Mouse (Mus musculus) forebrain, embryonic 14.5 days (tissue): ENCODE results near the gene Arhgef17. TPM values are rescaled to one million over a fixed set of nuclear protein-coding genes. Genes with fewer than 3 reads are reported as not detected.

ENCODE experiments used
- ATAC-seq: fragments of 200-750 bp; cut with Nextera tagmentation; 2 replicates; pipeline ENCODE4 v1.8.0; 2017; ENCODE audit warnings: mild to moderate bottlenecking, moderate library complexity
- DNase-seq: peaks from one replicate; pipeline ENCODE4 v3.0.0-alpha.2; 2015; ENCODE audit warnings: low spot score
- H3K27ac ChIP-seq: fragments of 300-500 bp; sonication (generic); 2 replicates; pipeline ENCODE4 v1.5.1; 2014; ENCODE audit warnings: low read depth, mild to moderate bottlenecking, control low read depth, low read length, moderate library complexity
- H3K27me3 ChIP-seq: fragments of 300-500 bp; sonication (generic); replicated peaks from 2 replicates; pipeline ENCODE4 v1.6.1; 2014; ENCODE audit warnings: low read length, control low read depth, mixed read lengths; ENCODE audit not compliant: control insufficient read depth, insufficient read depth
- H3K36me3 ChIP-seq: fragments of 300-500 bp; sonication (generic); 2 replicates; pipeline ENCODE4 v1.6.1; 2014; ENCODE audit warnings: low read length, control low read depth; ENCODE audit not compliant: control insufficient read depth, insufficient read depth
- H3K4me1 ChIP-seq: fragments of 300-500 bp; sonication (generic); 2 replicates; pipeline ENCODE4 v1.6.1; 2014; ENCODE audit warnings: antibody characterized with exemption, low read length, control low read depth; ENCODE audit not compliant: control insufficient read depth, insufficient read depth
- H3K4me2 ChIP-seq: fragments of 300-500 bp; sonication (generic); 2 replicates; pipeline ENCODE4 v1.6.1; 2014; ENCODE audit warnings: mild to moderate bottlenecking, control low read depth, low read length
- H3K4me3 ChIP-seq: fragments of 300-500 bp; sonication (generic); 2 replicates; pipeline ENCODE4 v1.5.1; 2014; ENCODE audit warnings: low read depth, low read length, control low read depth
- H3K9ac ChIP-seq: fragments of 300-500 bp; sonication (generic); 2 replicates; pipeline ENCODE4 v1.6.1; 2014; ENCODE audit warnings: mild to moderate bottlenecking, low read length, control low read depth, moderate library complexity
- H3K9me3 ChIP-seq: fragments of 300-500 bp; sonication (generic); replicated peaks from 2 replicates; pipeline ENCODE4 v1.6.1; 2016; ENCODE audit warnings: low read length, control low read depth, mixed read lengths; ENCODE audit not compliant: control insufficient read depth
- WGBS: fragments of 180-500 bp; shearing (Covaris S2); extraction: QIAGEN DNeasy Blood & Tissue Kit; methylation state at CpG from one replicate; pipeline ENCODE4 v1.1.7; 2014; 5-methylcytosine and 5-hydroxymethylcytosine counted together
- polyA plus RNA-seq: library from polyadenylated mRNA; unstranded; fragments of >200 nt; fragmentation: Nextera tagmentation; extraction: Ambion mirVana; gene quantifications from 2 replicates; pipeline ENCODE4 v1.2.1, GENCODE M21; 2014

The Arhgef17 gene
- polyA plus RNA-seq, 1 experiment from 2014 or later, result 8.0 TPM

DNA sequence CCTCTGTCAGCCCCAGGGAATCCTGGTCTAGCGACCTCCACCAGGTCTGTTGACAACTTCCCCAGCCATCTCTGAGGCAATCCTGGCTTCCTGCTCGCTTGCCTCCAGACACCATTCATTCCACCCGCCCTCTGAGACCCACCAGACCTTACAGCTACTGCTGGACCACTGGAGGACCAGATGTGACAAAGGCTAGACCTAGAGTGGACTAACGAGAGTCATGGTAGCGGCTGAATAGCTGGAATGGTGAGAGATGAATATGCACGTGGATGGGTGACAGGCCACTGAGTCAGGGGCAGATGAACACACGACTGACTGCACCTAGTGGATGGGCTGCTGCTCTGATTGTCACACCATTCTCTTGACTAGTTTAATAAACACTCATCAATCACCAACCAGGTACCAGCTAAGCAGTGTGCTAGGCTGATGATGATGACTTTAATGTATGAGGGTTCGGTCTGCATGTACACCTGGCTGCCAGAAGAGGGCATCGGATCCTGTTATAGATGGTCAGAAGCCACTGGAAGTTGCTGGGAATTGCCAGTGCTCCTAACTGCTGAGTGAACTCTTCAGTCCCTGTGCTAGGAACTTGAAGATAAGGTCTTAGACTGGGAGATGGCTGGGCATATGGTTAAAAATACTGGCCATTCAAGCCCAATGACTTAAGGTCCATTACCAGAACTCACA lies 29.3 kb downstream of the Arhgef17 start:
- WGBS, result 79% methylated on average over 9 of the region's 9 CpGs
- H3K9ac ChIP-seq, result no peak overlapping the region
- no peak for DNase-seq
- no peak overlapping the region for H3K4me3 ChIP-seq
- H3K27ac ChIP-seq, result no peak overlapping the region
- no peaks in the 10 kb centered on the region for H3K4me1 ChIP-seq
- H3K4me2 ChIP-seq, result no peak overlapping the region
- no peaks in the 10 kb centered on the region for H3K27me3 ChIP-seq
- no peaks in the 10 kb centered on the region for H3K36me3 ChIP-seq
- no peaks in the 10 kb centered on the region for H3K9me3 ChIP-seq
- ATAC-seq, result no peak

- WGBS, result 66% methylated on average over 5 of the region's 5 CpGs
- peaks cover 12% of the 10 kb centered on the region for H3K4me1 ChIP-seq
- no peaks in the 10 kb centered on the region for H3K9me3 ChIP-seq
- DNase-seq, result no peak
- no peak overlapping the region for H3K27ac ChIP-seq
- no peak for ATAC-seq
- H3K36me3 ChIP-seq, result no peaks in the 10 kb centered on the region
- H3K4me2 ChIP-seq, result no peak overlapping the region
- H3K27me3 ChIP-seq, result no peaks in the 10 kb centered on the region
- H3K4me3 ChIP-seq, result no peak overlapping the region
- H3K9ac ChIP-seq, result no peak overlapping the region
These were observed 34.1 kb downstream of the Arhgef17 start for GRCm38 (mm10) chr7:100897828-100898227.

DNA sequence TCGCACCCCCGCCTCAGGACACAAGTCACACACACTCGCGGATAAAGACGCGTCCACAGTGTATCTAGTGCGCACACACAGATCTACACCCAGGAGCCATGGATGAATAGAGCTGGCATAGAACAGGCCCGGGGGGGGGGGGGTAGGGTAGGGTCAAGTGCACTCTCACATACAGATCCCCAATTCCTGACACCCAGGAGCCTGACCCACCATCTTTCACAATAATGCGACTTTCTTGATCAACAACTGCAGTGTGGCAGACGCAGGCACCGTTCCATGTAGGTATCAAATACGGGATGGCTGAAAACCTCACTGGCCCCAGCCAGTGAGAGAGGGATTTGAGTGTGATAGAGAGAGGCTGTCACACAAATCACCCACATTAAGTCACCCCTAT lies 37.1 kb downstream of the Arhgef17 start:
- Histone ChIP-seq H3K9me3 (no peaks in the 10 kb centered on the region), H3K4me1 (peaks cover 12% of the 10 kb centered on the region), H3K4me2 (peak overlapping the region; percentile 89), H3K27me3 (no peaks in the 10 kb centered on the region), H3K36me3 (peaks cover 5% of the 10 kb centered on the region), H3K9ac (peak overlapping the region; percentile 82), H3K27ac (no peak overlapping the region), H3K4me3 (peak overlapping the region; percentile 53)
- ATAC-seq (no peak; the same call in 1 of the 2 replicates), DNase-seq (no peak)
- WGBS, result 2% methylated on average over 12 of the region's 12 CpGs

- ATAC-seq, result peak; percentile 84
- peak overlapping the region; percentile 89 for H3K4me2 ChIP-seq
- H3K27ac ChIP-seq, result peak overlapping the region; percentile 36; the same call in 1 of the 2 replicates
- no peaks in the 10 kb centered on the region for H3K27me3 ChIP-seq
- H3K9ac ChIP-seq, result peak overlapping the region; percentile 82
- 3% methylated on average over 49 of the region's 53 CpGs for WGBS
- no peaks in the 10 kb centered on the region for H3K9me3 ChIP-seq
- peaks cover 11% of the 10 kb centered on the region for H3K36me3 ChIP-seq
- peaks cover 12% of the 10 kb centered on the region for H3K4me1 ChIP-seq
- H3K4me3 ChIP-seq, result peak overlapping the region; percentile 53
- DNase-seq, result peak; percentile 73
These were observed 37.7 kb downstream of the Arhgef17 start for GRCm38 (mm10) chr7:100894057-100894832.

DNA sequence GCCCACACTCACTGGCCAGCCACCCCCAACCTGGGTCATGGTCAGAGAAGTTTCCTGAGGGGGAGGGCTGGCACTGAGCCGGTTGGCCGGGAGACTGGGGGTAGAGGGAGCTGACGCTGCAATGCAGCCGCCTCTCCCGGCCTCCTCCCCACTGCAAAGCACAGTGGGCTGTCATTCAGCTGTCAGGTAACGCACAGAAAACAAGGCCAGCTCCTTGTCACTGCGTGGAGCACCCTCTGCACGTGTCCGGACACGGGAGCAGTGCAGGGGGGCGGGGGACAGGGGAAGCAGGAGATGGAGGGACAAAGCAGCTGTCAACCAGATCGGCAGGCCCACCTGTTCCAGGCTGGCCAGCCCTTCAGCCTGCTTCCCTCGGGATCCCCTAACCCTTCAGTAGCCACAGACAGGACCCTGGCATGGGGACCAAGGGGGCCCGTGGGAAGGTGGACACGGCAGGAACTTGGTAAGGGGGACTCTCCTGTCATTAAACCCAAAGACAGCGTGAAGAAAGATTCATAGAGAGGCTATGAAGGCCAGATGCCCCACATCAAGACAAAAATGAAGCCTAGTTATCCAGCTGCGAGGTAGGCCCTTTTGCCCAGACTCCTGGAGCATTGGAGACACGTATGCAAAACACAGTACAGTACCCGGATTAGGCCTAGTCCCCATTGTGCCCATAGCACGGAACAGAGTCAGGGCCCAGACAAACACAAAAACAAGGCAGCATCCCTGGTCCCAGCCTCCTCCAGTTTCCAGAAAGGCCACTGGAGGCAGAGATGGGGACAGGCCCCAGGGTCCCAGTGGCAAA lies 38.5 kb downstream of the Arhgef17 start:
- Histone ChIP-seq H3K36me3 (peaks cover 19% of the 10 kb centered on the region), H3K4me2 (peak overlapping the region; percentile 89), H3K4me3 (peak overlapping the region; percentile 53), H3K27me3 (no peaks in the 10 kb centered on the region), H3K4me1 (peaks cover 12% of the 10 kb centered on the region), H3K9me3 (no peaks in the 10 kb centered on the region), H3K27ac (no peak overlapping the region), H3K9ac (peak overlapping the region; percentile 82)
- peak; percentile 43 for ATAC-seq
- peak; percentile 41 for DNase-seq
- WGBS, result 24% methylated on average over 20 of the region's 20 CpGs

GRCm38 (mm10) chr7:100886535-100886934 lies 45.4 kb downstream of the Arhgef17 start:
- H3K36me3 ChIP-seq, result peaks cover 61% of the 10 kb centered on the region
- no peaks in the 10 kb centered on the region for H3K9me3 ChIP-seq
- H3K4me2 ChIP-seq, result no peak overlapping the region
- no peaks in the 10 kb centered on the region for H3K4me1 ChIP-seq
- DNase-seq (peak; percentile 63), ATAC-seq (no peak)
- WGBS, result 30% methylated on average over 3 of the region's 3 CpGs
- no peak overlapping the region for H3K27ac ChIP-seq
- no peak overlapping the region for H3K4me3 ChIP-seq
- H3K27me3 ChIP-seq, result no peaks in the 10 kb centered on the region
- H3K9ac ChIP-seq, result no peak overlapping the region

GRCm38 (mm10) chr7:100884460-100884859 lies 47.4 kb downstream of the Arhgef17 start:
- peaks cover 64% of the 10 kb centered on the region for H3K36me3 ChIP-seq
- no peak overlapping the region for H3K27ac ChIP-seq
- H3K4me2 ChIP-seq, result no peak overlapping the region
- no peaks in the 10 kb centered on the region for H3K27me3 ChIP-seq
- no peak overlapping the region for H3K4me3 ChIP-seq
- ATAC-seq (no peak), DNase-seq (no peak)
- no peak overlapping the region for H3K9ac ChIP-seq
- no peaks in the 10 kb centered on the region for H3K9me3 ChIP-seq
- H3K4me1 ChIP-seq, result no peaks in the 10 kb centered on the region
- 93% methylated on average over 4 of the region's 4 CpGs for whole genome bisulfite sequencing

- ATAC-seq (no peak), DNase-seq (no peak)
- H3K36me3 ChIP-seq, result peaks cover 76% of the 10 kb centered on the region
- WGBS, result 92% methylated on average over 4 of the region's 4 CpGs
- no peak overlapping the region for H3K27ac ChIP-seq
- no peak overlapping the region for H3K9ac ChIP-seq
- H3K4me1 ChIP-seq, result no peaks in the 10 kb centered on the region
- H3K4me3 ChIP-seq, result no peak overlapping the region
- H3K4me2 ChIP-seq, result no peak overlapping the region
- no peaks in the 10 kb centered on the region for H3K27me3 ChIP-seq
- H3K9me3 ChIP-seq, result no peaks in the 10 kb centered on the region
These were observed 50.0 kb downstream of the Arhgef17 start for GRCm38 (mm10) chr7:100881950-100882349.
